Mouse (Mus musculus) lung, adult 2 months (tissue): ENCODE results near the gene Ccni.

Experiments
- CTCF ChIP-seq: fragments of 200-500 bp; IDR thresholded peaks from 2 replicates; pipeline ENCODE4 v1.5.1; 2011; ENCODE audit warnings: mild to moderate bottlenecking, low read length, control low read depth; ENCODE audit not compliant: insufficient read depth
- POLR2A ChIP-seq: fragments of 200-500 bp; IDR thresholded peaks from 2 replicates; pipeline ENCODE4 v1.6.1; 2011; ENCODE audit warnings: low read depth, mild to moderate bottlenecking, control low read depth, low read length, borderline replicate concordance; ENCODE audit errors: extremely low read depth

DNA sequence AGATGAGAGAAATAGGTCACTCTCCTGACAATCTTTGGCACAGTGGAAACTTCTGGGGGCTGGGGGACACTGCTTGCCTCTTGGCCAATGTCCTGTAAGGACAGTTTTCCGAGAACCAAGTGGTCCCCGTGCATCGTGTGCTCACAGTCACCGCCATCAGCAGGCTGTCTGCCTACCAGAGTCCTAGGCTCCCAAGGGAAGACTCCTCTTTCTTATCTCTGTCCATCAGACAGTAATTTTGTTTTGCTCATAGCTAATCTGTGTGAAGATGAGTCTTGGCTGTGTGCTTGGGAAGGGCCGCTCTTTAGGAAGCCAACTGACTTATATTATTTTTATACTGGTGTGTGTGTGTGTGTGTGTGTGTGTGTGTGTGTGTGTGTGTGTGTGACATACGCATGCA is 60.8 kb downstream of the Ccni start:
- TF ChIP-seq CTCF, result no peak
- TF ChIP-seq POLR2A, result no peak
